Mouse (Mus musculus): Measurements from ENCODE around the gene Keap1.
"Not testable (repeated sequence)": the region's sequence is repeated elsewhere in the genome, so short reads cannot be mapped to it uniquely, and the experiment has no call there.

The Keap1 gene

GRCm38 (mm10) chr9:21238733-21239464 is at the start of gene Keap1:
Gene Keap1 (minus strand): TSS chr9:21239361.
- in situ Hi-C loops (cut with MseI, MboI): no loop called here

DNA sequence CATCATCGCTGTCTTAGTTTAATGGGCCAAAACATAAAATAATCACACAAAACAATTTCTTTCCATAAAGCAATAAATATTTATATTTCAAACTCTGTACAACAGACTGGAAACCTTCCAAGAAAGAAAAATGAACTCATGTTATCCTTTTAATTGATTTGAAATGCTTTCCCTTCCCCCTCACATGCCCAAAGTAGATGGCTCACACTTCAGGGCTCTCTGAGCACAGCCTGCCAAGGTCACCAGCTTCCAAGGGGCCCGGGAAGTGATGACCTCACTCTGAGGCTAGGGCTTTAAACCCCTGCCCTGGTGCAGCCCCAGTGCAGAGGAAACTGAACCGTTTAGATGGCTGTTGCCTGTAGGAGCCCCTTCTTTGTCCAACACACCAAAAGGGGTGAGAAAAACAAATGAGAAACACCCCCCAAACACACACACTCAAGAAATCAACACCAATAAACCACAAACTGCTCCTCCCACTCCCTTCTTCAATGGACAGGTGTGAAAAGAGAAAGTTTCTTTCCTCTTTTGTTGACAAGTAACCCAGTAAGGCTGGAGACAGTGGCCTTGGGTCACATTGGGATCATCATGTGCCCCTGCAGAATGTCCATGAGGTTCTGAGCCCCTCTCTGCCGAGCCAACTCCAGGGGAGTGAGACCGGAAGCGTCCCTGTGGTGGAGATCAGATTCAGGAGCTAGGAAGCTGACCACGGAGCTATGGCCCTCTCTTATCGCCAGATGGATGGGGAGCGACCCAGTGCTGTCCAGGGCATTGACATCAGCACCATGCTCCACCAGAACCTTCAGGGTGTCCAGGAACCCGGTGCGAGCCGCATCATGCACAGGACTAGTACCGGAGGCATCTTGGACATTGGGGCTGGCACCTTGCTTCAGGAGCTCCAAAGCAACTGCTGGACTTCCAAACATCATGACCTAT is 49.5 kb upstream of the Keap1 start:
- in situ Hi-C loops (cut with MseI, MboI): no loop called here

DNA sequence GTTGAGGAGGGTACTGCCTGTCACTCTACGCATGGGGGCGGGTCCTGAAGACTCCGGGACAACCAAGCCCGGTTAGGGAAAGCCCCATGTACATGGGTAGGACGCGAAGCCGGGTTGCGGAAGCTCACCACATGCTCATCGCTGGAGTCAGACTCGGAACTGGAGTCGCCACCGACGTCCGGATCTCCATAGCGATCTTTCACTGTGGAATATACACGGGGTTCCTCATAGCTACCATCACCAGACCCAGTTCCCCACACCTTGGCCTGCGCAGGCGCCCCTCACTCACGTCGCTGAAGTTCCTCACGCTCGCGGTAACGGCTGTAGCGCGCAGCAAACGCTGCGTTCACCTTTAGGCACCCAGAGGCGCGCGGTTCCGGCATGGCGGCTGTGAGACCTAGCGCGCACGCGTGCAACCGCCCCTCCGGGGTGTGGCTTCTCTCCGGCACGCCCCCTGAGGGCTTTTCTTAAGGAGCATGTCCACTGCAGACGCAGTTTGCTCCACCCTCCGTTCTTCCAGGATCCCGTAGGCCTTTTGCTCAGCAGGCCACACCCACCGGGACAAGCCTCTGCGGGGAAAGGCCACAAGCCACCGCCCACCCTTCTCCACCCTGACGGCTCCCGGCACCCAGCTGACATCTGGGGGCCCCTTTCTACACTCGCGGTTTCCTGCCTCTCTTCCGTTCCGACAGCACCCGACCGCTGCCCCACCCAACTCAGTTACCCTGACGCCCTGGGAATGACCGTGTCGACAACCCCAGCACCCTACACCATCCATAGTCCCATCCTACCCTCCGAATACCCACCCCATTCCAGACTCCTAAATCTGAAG is 48.6 kb upstream of the Keap1 start, which contains the start of gene Kri1:
Gene Kri1, minus strand, starts transcription at position 399 of the 832 bp plus-strand sequence.
- in situ Hi-C loops (cut with MseI, MboI): no loop called here

GRCm38 (mm10) chr9:21286753-21287152 is 47.6 kb upstream of the Keap1 start:
- in situ Hi-C loops (cut with MseI, MboI): no loop called here

GRCm38 (mm10) chr9:21283994-21284393 is 44.8 kb upstream of the Keap1 start:
- in situ Hi-C loops (cut with MseI, MboI): no loop called here

DNA sequence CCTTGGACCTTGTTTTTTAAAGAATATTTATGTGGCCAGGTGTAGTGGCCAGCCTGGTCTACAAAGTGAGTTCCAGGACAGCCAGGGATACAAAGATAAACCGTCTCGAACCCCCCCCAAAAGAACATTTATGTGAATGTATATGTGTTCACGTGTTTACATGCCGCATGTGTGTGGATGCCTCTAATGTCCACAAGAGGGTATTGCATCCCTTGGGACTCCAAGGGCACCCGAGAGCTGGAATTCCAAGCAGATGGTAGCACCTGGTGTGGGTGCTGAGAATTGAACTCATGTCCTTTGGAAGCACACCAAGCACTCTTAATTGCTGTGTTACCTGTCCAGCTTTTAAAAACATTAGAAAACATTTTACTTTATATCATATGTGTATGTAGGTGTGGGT is 44.4 kb upstream of the Keap1 start:
- in situ Hi-C loops (cut with MseI, MboI): no loop called here

- in situ Hi-C loops (cut with MseI, MboI): no loop called here
Measured at GRCm38 (mm10) chr9:21277776-21278175, 38.6 kb upstream of the Keap1 start.

DNA sequence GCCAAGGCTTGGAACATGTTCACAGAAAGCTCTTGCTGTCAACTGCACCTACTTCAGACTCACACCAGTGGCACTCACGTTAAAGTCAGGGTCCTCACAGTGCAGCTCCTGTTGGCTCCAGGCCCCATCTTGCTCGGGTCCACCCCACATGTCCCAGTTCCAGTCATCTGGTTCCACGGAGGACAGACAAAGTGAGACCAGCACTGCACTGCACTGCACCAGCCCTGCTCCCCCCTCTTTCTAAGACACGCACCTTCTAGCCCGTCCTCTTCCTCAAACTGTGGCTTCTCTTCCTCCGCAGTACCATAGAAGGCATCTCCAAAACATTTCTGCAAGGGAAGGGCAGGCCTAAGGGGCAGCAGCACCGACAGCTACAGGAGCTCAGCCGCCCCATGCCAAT is 37.1 kb upstream of the Keap1 start:
- in situ Hi-C loops (cut with MseI, MboI): no loop called here

- in situ Hi-C loops (cut with MseI, MboI): no loop called here
Measured at GRCm38 (mm10) chr9:21275727-21276126, 36.6 kb upstream of the Keap1 start.

DNA sequence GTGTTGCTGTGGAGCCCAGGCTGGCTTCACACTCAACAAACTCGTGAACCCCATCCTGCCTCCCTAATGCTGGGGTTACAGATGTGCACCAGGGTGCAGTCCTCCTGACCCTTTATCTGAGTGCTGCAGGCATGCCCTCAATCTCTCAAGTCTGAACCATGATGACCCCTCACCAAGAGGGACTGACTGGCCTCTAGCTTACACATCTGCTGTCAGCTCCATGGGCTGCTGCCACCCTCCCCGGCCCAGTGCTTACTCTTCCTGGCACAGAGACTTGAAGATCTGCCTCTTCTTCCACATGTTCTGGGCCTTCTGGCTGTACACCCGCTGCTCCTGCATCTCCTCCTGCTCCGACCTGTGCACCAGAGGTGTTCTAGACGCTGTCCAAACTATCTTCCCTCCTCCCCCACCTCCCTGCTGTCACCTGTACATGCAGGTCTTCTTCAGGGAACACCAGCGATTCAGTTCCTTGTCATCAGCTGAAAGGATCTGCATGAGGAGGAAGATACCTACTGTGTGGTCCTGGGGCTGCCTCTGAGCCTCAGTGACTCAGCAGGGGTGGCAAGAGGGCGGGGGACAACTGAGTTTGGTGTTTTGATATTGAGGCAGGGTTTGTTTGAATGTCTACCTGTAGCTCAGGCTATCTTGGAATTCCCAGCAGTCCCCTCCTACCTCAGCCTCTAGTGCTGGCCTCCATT is 36.0 kb upstream of the Keap1 start:
- in situ Hi-C loops (cut with MseI, MboI): no loop called here

GRCm38 (mm10) chr9:21274336-21274735 is 35.2 kb upstream of the Keap1 start:
- in situ Hi-C loops (cut with MseI, MboI): no loop called here

DNA sequence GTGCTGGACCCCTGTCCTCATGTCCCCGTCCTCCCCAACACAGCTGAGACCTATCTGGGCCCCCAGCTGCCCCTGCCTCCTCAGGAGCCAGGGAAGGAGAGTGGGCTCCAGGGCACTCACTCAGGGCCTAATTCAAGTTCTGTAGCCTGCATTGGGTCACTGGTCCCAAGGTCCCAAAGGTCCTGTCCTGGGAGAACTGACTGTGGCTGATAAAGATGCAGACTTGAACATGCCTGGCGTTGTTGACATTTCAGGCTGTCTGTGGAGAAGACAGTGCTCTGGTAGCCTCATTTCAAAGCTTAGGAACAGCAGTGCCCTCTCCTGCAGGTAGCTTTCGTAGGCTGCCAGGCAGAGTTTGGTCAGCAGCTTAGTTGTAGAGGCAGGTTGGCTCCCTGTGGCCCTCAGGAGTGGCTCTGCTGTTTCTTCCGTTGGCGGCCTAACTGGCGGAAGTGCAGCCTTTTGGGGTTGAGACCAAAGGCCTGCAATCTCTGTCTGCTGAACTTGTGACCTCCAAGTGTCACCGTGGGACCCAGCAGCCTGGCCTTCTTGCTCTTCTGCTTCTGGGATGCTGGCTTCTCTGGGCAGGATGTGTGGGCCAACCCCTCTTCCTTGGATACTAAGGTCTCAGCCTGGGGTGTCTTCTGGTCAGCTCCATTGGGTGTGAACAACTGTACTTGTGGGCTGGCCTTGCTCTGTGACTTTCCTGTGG is 34.5 kb upstream of the Keap1 start:
- in situ Hi-C loops (cut with MseI, MboI): no loop called here

DNA sequence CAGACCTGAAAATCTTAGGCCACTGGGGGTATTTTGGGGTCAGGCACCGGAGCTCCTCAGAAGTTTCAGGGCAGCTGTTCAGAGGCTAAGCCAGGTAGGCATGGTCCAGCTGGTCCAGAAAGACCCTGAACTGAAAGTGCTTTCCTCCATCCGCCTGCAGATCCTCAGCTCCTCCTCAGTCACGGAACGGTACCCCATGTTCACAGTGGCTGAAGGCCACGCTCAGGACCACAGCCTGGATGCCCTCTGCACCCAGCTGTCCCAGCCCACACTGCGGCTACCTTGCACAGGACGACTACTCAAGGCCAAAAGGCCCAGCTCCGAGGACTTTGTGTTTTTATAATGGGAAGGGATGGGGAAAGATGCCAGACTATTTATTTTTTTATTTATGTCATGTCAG is 33.9 kb upstream of the Keap1 start:
- in situ Hi-C loops (cut with MseI, MboI): no loop called here

- in situ Hi-C loops (cut with MseI, MboI): no loop called here
Measured at GRCm38 (mm10) chr9:21272391-21272790, 33.2 kb upstream of the Keap1 start.

- in situ Hi-C loops (cut with MseI, MboI): not testable (repeated sequence)
Measured at GRCm38 (mm10) chr9:21269590-21269989, 30.4 kb upstream of the Keap1 start.

- in situ Hi-C loops (cut with MseI, MboI): no loop called here
Measured at GRCm38 (mm10) chr9:21268305-21268704, 29.1 kb upstream of the Keap1 start.

DNA sequence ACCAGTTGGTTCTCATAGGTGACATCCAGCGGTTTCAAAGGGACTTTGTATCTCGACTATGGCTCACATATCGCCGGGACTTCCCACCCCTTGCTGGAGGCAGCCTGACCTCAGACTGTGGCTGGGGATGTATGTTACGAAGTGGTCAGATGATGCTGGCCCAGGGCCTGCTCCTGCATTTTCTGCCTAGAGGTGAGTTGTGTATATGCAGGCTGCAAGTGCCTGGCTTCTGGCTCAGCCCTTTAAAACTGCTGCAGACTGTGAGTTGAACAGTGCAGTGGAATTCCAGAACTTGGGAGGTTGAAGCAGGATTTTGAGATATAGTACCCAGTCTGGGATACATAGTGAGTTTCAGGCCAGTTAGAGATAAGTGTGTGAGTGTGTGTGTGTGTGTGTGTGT is 27.7 kb upstream of the Keap1 start:
- in situ Hi-C loops (cut with MseI, MboI): no loop called here

DNA sequence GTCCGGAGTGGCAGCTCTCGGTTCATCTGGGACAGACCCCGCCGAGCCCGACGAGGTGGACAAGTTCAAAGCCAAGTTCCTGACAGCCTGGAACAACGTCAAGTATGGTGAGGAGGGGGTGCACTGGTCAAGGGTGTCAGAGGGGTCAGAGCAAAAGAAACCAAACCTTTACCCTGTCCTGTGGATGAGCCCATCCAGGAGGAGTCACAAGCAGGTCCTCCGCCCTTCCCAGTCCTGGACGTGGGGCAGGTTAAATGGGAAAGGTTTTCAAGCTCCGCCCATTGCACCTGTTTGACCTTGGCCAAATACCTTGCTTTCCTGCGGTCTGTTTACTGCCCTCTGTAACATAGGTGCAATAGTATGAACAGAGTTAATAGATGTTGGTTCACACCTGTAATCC is 26.4 kb upstream of the Keap1 start:
- in situ Hi-C loops (cut with MseI, MboI): no loop called here

DNA sequence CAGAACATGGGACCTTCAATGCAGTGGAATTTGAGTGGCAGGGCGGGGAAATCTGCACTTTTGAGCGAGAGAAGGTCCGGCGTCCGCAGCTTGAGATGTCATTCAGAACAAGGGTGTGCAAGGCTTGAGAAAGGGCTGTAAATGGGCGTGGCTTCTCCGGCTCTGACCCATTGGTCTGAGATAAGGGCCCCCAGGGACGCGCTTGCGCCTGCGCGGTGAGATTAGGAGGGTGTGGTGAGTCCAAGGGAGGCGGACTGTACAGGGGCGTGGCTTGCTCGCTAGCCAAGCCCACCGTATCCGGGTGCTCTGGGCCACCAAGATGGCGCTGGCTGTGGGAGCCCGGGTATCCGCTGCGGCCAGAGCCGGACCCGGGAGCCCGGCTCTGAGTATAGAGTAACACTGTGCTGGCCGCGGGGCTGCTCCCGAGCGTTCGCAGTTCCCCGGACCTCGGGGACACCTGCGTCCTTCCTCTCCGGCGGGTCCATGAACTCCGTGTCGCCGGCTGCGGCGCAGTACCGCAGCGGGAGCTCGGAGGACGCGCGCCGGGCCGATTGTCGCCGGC is 25.9 kb upstream of the Keap1 start, which contains the start of gene Atg4d:
Gene Atg4d, plus strand, starts transcription at position 294 of the 562 bp plus-strand sequence.
- in situ Hi-C loops (cut with MseI, MboI): no loop called here
